Mouse (Mus musculus): ENCODE data around the gene Abca17. TPM values are rescaled to one million over a fixed set of nuclear protein-coding genes. Genes with fewer than 3 reads are reported as not detected.

The Abca17 gene
- 1.2 TPM for polyA plus RNA-seq (2014; fragmentation: Illumina TruSeq; extraction: RNeasy Lipid Tissue Mini Kit (QIAGEN cat#74804); ENCODE audit: insufficient read depth, low read depth, low replicate concordance)

DNA sequence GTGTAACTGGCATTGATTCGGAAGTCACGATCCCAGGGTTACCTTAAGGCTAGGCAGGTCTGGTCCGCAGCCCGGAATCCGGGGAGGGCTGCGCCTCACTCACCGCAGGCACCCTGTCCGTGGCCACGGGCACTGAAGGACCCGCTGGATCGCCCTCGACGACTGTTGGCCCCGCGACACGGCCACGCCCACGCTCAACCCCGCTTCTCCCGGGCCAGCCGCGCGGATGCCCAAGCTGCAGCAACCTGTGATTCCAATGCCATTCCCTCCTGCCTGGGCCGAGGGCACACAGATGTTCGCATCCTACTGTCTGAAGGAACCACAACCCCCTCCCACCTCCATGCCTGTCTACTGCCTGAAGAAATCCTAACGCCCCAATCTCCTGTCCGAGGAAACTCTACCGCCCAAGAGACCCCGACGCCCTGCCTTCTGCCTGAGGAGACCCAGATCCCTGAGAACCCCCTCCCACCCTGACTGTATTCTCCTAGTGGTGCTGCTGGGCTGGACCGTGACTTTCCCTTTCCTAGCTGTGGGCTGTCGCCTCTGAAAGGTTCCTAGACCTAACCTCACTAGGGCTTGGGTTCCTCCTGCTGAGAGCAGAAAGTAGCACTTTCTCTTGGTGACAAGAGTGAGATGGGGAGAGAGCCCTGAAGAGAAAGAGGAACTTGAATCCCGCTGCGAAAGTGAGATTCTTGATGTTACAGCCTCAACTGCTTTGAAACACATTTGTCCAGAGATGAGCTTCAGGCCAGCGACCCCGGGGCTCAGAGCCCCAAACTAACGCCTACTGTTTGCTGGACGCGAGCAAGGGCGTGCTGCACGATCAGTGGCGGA lies at the start of gene Abca17:
TSS of gene Abca17 (minus strand) at position 143 of the 834 bp plus-strand sequence.

DNA sequence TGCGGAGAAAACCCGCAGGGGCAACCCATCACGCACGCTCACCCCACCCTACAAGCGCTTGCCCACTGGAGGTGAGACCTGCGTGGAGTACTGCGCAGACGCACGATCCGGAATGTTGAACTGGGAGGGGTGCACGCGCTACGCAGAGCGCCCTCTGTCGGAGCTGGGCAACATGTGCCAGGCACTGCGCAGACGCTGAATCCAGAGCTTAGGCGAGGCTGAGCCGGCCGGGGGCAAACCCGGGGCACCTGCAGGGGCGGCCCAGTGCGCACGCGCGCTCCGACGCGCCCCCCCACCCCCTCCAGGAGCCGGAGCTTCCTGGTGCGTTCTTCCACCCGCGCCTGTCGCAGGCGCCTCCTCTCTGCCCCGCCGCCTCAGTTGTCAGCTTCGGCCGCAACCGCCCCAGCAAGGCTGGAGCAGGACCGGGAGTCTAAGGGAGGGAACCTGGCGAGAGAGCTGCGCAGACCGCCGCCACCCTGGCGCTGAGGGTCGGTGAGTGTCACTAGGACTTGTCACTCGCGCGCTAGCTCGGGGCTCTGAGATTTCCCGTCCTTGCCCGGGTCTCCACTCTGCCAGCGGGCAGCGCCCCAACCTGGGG lies 991 bp upstream of the Abca17 start, which contains the start of gene Abca3:
TSS of gene Abca3 (plus strand) at position 191 of the 598 bp plus-strand sequence.

DNA sequence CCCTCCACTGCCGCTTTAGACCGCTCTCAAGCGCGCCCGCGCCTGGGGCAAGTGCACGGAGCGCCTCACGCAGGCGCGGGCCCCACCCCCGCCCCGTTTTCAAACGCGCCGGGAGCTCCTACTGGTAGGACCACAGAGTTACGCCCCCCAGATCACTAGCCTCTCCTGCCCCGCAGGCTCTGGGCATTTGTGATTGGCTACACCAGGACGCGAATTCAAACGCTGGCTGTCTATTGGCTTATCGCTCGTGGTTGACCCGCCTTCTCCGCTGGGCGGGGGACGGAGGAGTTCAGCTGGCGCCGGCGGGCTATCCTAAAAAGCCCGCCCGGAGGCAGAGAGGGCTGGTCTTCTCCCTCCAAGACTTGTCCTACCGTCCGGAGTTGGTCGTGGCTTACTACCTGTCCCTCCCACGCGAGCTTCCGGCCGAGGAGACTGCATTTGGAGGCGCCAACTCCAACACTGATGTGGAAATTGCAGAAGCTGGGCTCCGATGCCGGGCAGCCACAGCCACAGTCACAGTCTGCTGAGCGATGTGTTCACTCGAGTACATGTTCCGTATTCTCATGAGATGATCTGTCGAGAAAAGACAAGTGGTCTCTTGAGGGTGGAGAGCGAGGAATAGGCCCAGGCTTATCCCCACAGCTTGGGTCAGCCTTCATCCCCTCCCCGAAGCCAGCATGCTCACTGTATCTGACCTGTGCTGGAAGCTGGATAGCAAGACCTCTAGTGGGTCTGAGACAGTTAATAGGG lies 99.4 kb downstream of the Abca17 start, which contains the start of gene Ccnf:
TSS of gene Ccnf (minus strand) at position 165 of the 750 bp plus-strand sequence.

DNA sequence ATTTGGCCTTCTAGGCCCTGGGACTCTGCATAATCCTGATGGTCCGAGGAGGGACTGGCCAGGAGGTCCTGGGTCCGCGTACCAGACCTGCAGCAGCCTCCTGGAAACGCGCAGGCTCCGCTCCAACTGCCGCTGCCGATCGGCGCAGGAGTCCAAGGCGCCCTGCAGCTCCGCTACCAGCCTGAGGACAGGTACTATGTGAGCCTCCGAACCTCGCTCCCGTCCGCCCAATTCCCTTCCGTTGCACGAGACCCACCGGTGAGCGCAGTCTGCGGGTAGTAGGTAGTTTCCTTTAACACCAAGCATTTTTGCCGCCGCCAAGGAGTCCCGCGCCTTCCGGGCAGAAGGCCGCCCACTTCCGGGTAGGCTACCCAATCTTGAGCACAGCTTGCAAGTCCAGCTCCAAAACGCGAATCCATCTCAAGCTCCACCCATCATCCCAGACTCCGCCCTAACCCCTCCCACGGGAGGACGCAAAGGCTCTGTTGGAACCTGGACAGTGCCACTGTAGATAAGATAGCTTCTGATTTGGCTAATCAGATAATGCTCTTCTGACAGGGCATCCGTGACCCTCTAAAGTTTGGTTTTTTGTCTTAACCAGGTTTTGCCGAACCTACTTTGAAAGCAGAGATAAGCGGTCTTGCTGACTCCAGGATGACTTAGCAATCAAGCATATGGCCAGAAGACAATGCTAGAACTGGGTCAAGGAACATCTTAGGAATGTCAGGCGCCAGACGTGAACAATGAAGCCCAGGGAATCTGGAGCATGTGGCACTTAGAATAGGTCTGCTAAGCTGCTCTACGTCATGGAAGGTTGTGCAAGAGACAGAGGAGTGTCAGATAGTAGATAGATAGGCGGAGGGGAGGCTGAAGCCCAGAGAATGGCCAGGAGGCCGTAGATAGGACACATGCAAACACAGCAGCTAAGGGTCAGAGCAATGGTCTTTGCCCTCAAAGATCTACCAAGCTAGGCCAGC lies 130.1 kb downstream of the Abca17 start, which contains the start of gene Tedc2:
TSS of gene Tedc2 (minus strand) at position 417 of the 977 bp plus-strand sequence.

Other genes with a start within 250 kb of the Abca17 start
- gene Pdpk1, start 200.1 kb downstream of the Abca17 start, polyA plus RNA-seq (2014; fragmentation: Illumina TruSeq; extraction: RNeasy Lipid Tissue Mini Kit (QIAGEN cat#74804); ENCODE audit: insufficient read depth, low read depth, low replicate concordance): 7.9 TPM
- gene Amdhd2, start 187.3 kb downstream of the Abca17 start, polyA plus RNA-seq (2014; fragmentation: Illumina TruSeq; extraction: RNeasy Lipid Tissue Mini Kit (QIAGEN cat#74804); ENCODE audit: insufficient read depth, low read depth, low replicate concordance): 22.0 TPM
- gene Atp6v0c, start 181.4 kb downstream of the Abca17 start, polyA plus RNA-seq (2014; fragmentation: Illumina TruSeq; extraction: RNeasy Lipid Tissue Mini Kit (QIAGEN cat#74804); ENCODE audit: insufficient read depth, low read depth, low replicate concordance): 301 TPM
- 2.4 TPM for gene Tbc1d24, start 145.5 kb downstream of the Abca17 start, polyA plus RNA-seq (2014; fragmentation: Illumina TruSeq; extraction: RNeasy Lipid Tissue Mini Kit (QIAGEN cat#74804); ENCODE audit: insufficient read depth, low read depth, low replicate concordance)
- gene Ntn3, start 141.5 kb downstream of the Abca17 start, polyA plus RNA-seq (2014; fragmentation: Illumina TruSeq; extraction: RNeasy Lipid Tissue Mini Kit (QIAGEN cat#74804); ENCODE audit: insufficient read depth, low read depth, low replicate concordance): 2.2 TPM
- gene Tedc2, start 130.2 kb downstream of the Abca17 start, polyA plus RNA-seq (2014; fragmentation: Illumina TruSeq; extraction: RNeasy Lipid Tissue Mini Kit (QIAGEN cat#74804); ENCODE audit: insufficient read depth, low read depth, low replicate concordance): 5.1 TPM
- 0.92 TPM for gene Ccnf, start 99.6 kb downstream of the Abca17 start, polyA plus RNA-seq (2014; fragmentation: Illumina TruSeq; extraction: RNeasy Lipid Tissue Mini Kit (QIAGEN cat#74804); ENCODE audit: insufficient read depth, low read depth, low replicate concordance)
- 69.4 TPM for gene Abca3, start 882 bp upstream of the Abca17 start, polyA plus RNA-seq (2014; fragmentation: Illumina TruSeq; extraction: RNeasy Lipid Tissue Mini Kit (QIAGEN cat#74804); ENCODE audit: insufficient read depth, low read depth, low replicate concordance)
- gene Rnps1, start 63.5 kb upstream of the Abca17 start, polyA plus RNA-seq (2014; fragmentation: Illumina TruSeq; extraction: RNeasy Lipid Tissue Mini Kit (QIAGEN cat#74804); ENCODE audit: insufficient read depth, low read depth, low replicate concordance): 55.3 TPM
- gene Eci1, start 75.6 kb upstream of the Abca17 start, polyA plus RNA-seq (2014; fragmentation: Illumina TruSeq; extraction: RNeasy Lipid Tissue Mini Kit (QIAGEN cat#74804); ENCODE audit: insufficient read depth, low read depth, low replicate concordance): 68.8 TPM
- gene Dnase1l2, start 92.0 kb upstream of the Abca17 start, polyA plus RNA-seq (2014; fragmentation: Illumina TruSeq; extraction: RNeasy Lipid Tissue Mini Kit (QIAGEN cat#74804); ENCODE audit: insufficient read depth, low read depth, low replicate concordance): 4.0 TPM
- 21.7 TPM for gene E4f1, start 119.2 kb upstream of the Abca17 start, polyA plus RNA-seq (2014; fragmentation: Illumina TruSeq; extraction: RNeasy Lipid Tissue Mini Kit (QIAGEN cat#74804); ENCODE audit: insufficient read depth, low read depth, low replicate concordance)
- 20.4 TPM for gene Pgp, start 119.3 kb upstream of the Abca17 start, polyA plus RNA-seq (2014; fragmentation: Illumina TruSeq; extraction: RNeasy Lipid Tissue Mini Kit (QIAGEN cat#74804); ENCODE audit: insufficient read depth, low read depth, low replicate concordance)
- not detected for gene Bricd5, start 122.8 kb upstream of the Abca17 start, polyA plus RNA-seq (2014; fragmentation: Illumina TruSeq; extraction: RNeasy Lipid Tissue Mini Kit (QIAGEN cat#74804); ENCODE audit: insufficient read depth, low read depth, low replicate concordance)
- gene Mlst8, start 128.0 kb upstream of the Abca17 start, polyA plus RNA-seq (2014; fragmentation: Illumina TruSeq; extraction: RNeasy Lipid Tissue Mini Kit (QIAGEN cat#74804); ENCODE audit: insufficient read depth, low read depth, low replicate concordance): 8.3 TPM
- 0.34 TPM for gene Caskin1, start 137.5 kb upstream of the Abca17 start, polyA plus RNA-seq (2014; fragmentation: Illumina TruSeq; extraction: RNeasy Lipid Tissue Mini Kit (QIAGEN cat#74804); ENCODE audit: insufficient read depth, low read depth, low replicate concordance)
- 59.5 TPM for gene Traf7, start 176.9 kb upstream of the Abca17 start, polyA plus RNA-seq (2014; fragmentation: Illumina TruSeq; extraction: RNeasy Lipid Tissue Mini Kit (QIAGEN cat#74804); ENCODE audit: insufficient read depth, low read depth, low replicate concordance)
- 0.42 TPM for gene Rab26, start 183.1 kb upstream of the Abca17 start, polyA plus RNA-seq (2014; fragmentation: Illumina TruSeq; extraction: RNeasy Lipid Tissue Mini Kit (QIAGEN cat#74804); ENCODE audit: insufficient read depth, low read depth, low replicate concordance)
- gene Pkd1, start 198.8 kb upstream of the Abca17 start, polyA plus RNA-seq (2014; fragmentation: Illumina TruSeq; extraction: RNeasy Lipid Tissue Mini Kit (QIAGEN cat#74804); ENCODE audit: insufficient read depth, low read depth, low replicate concordance): 28.6 TPM